Mouse (Mus musculus): ENCODE results near the gene Cacul1. TPM values are rescaled to one million over a fixed set of nuclear protein-coding genes. Genes with fewer than 3 reads are reported as not detected.

The Cacul1 gene
- total and polyA plus RNA-seq, 2 experiments from 2014 or later, result 14.4 to 50.3 TPM

DNA sequence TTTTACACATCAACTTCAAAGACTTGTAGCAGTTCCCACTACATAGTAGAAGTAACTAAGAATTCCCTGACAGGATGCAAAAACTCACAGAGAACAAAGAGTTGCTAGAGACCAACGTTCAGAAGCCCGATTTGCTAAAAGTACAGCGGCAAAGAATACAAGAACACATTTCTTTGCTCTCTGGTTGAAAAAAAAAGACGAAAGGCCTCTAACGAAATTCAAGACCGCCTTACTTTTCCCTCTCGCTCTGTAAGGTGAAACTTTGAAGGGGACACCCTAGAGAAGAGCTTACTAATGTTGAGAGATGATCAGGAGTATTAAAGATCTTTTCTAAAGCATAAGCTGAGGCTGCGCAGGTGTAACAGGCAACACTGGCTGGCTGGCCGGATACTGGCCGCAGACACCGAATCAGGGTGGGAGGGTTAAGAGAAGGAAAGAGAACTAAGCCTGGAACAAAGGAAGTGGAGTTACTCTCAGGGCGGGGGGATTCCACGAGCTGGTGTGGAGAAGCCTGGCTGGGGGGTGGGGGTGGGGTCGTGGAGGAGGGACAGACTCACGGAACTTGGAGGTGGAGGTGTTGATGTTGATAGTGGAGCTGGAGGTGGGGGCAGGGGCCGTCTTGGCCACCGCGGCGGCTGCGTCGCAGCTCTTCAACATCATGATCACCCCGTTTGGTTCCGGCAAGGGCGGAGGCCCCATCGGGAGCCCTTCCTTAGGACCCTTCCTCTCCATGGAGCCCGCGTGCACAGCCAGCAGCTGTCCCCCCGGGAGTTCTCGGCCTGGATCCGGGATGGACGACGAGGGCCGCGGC is 849 bp downstream of the Cacul1 start:
- ATAC-seq (peak; percentile 53), DNase-seq (peak; percentile 35)
- Histone ChIP-seq H3K27ac (ENCODE audit: low read depth, low read length) (peak overlapping the region; percentile 81), H3K9ac (peak overlapping the region; percentile 95), H3K4me1 (ENCODE audit: insufficient read depth) (peaks cover 20% of the 10 kb centered on the region), H3K4me3 (ENCODE audit: low read depth, low read length) (peak overlapping the region; percentile 65), H3K27me3 (ENCODE audit: insufficient read depth, low read length) (no peaks in the 10 kb centered on the region), H3K36me3 (ENCODE audit: insufficient read depth) (no peaks in the 10 kb centered on the region), H3K4me2 (ENCODE audit: low read depth) (peak overlapping the region; percentile 63), H3K9me3 (ENCODE audit: low read length) (no peaks in the 10 kb centered on the region)
- WGBS, result under 1% methylated on average over 34 of the region's 34 CpGs
- no peak for TF ChIP-seq CTCF (IDR thresholded peaks at IDR 0.05; ENCODE audit: low read depth)

DNA sequence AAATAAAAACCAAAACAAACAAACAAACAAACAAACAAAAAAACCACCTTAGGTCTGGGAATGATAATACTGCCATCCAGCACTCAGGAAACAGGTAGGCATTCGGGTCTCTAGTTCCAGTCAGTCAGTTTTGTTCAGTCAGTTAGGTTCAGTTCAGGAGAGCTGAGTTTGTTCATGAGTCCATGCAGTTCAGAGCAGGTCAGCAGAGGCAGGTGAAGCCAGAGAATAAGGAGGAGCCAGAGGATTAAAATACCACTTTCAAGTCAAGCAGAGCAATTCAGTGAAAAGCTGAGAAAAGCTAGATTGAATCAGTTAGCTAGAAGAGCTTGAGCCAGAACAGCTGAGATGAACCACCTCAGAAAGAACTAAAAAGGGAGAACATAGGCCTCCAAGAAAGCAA is 4.1 kb downstream of the Cacul1 start:
- ATAC-seq (no peak), DNase-seq (no peak)
- WGBS, result 80% methylated on average over 1 of the region's 1 CpGs
- H3K36me3 ChIP-seq (ENCODE audit: insufficient read depth), result no peaks in the 10 kb centered on the region; the same call in 1 of the 2 replicates
- no peak overlapping the region for H3K4me3 ChIP-seq (ENCODE audit: low read depth, low read length)
- no peak overlapping the region for H3K27ac ChIP-seq (ENCODE audit: low read depth, low read length)
- H3K9me3 ChIP-seq (ENCODE audit: low read length), result no peaks in the 10 kb centered on the region
- no peaks in the 10 kb centered on the region for H3K27me3 ChIP-seq (ENCODE audit: insufficient read depth, low read length)
- H3K9ac ChIP-seq, result no peak overlapping the region
- TF ChIP-seq CTCF (IDR thresholded peaks at IDR 0.05; ENCODE audit: low read depth), result no peak
- H3K4me1 ChIP-seq (ENCODE audit: insufficient read depth), result peaks cover 26% of the 10 kb centered on the region
- no peak overlapping the region for H3K4me2 ChIP-seq (ENCODE audit: low read depth)

DNA sequence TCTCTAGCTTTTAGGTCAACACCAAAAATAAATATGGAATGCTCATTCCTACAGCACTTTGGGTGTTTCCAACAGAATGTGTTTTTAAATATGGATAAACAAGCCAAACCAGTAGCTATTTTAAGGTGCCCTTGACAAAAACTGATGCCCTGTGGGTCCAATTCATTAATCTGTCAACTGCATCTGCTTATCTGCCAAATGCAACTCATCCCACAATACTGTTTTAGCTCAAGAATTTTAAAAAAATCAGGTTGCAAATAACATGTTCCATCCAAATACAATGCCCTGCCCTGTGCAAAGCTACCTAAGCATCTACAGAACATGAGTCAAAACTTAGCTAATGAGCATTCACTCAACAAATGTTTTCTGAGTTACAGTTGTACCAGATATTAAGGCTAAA is 20.3 kb downstream of the Cacul1 start:
- no peak overlapping the region for H3K27ac ChIP-seq (ENCODE audit: low read depth, low read length)
- H3K9ac ChIP-seq, result no peak overlapping the region
- no peak overlapping the region for H3K4me2 ChIP-seq (ENCODE audit: low read depth)
- no peaks in the 10 kb centered on the region for H3K9me3 ChIP-seq (ENCODE audit: low read length)
- no peaks in the 10 kb centered on the region for H3K27me3 ChIP-seq (ENCODE audit: insufficient read depth, low read length)
- H3K4me1 ChIP-seq (ENCODE audit: insufficient read depth), result no peaks in the 10 kb centered on the region
- H3K4me3 ChIP-seq (ENCODE audit: low read depth, low read length), result no peak overlapping the region
- DNase-seq, result no peak
- TF ChIP-seq CTCF (IDR thresholded peaks at IDR 0.05; ENCODE audit: low read depth), result no peak
- peaks cover 15% of the 10 kb centered on the region; the same call in 1 of the 2 replicates for H3K36me3 ChIP-seq (ENCODE audit: insufficient read depth)
- ATAC-seq, result no peak

DNA sequence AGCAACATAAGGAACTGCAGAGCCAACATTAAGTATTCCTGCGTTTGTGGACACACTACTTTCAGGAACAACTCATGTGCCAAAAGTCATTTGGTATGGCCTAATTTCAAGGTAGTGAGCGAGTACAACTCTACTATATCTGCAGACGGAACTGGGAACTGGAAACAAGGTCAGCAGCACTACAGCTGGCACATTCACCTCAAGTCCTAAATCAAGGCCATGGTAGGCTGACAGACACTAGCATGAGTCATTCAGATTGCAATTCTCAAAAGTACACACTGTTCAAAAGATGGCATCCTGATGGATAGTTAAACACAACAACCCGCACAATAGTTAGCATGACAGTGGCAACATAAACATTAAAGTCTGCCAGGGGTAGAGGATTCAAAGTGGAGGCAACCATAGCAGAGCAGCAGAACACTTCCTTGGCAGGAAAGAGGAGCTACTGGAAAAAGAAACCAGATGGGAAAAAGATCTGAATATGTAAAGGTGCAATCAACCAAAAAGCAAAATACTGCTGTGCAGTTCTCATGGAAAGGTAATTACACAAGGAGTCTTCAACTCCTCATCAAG is 25.9 kb downstream of the Cacul1 start:
- ATAC-seq (no peak), DNase-seq (no peak)
- Histone ChIP-seq H3K4me1 (ENCODE audit: insufficient read depth) (no peaks in the 10 kb centered on the region), H3K27ac (ENCODE audit: low read depth, low read length) (no peak overlapping the region), H3K4me2 (ENCODE audit: low read depth) (no peak overlapping the region), H3K27me3 (ENCODE audit: insufficient read depth, low read length) (no peaks in the 10 kb centered on the region), H3K9me3 (ENCODE audit: low read length) (no peaks in the 10 kb centered on the region), H3K36me3 (ENCODE audit: insufficient read depth) (peaks cover 18% of the 10 kb centered on the region), H3K4me3 (ENCODE audit: low read depth, low read length) (no peak overlapping the region), H3K9ac (no peak overlapping the region)
- TF ChIP-seq CTCF (IDR thresholded peaks at IDR 0.05; ENCODE audit: low read depth), result no peak
- WGBS, result 62% methylated on average over 4 of the region's 4 CpGs

DNA sequence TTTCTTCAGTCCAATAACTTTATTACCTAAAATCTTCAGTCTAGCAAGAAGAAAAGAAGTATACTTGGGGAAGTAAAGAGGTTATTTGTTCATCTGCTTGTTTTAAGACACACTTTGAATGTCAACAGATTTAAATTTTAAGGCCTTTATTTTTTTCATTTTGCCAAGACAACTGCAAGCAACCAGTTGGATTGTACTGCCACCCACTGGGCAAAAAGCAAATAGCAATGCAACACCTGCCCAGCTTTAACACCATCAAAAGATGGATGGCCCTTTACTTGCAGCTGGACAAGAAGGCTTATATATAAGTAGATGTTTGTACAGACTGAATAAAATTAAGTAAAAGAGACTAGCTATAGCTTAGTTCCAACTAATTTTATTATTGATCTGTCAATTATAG is 27.3 kb downstream of the Cacul1 start:
- Histone ChIP-seq H3K27me3 (ENCODE audit: insufficient read depth, low read length) (no peaks in the 10 kb centered on the region), H3K4me1 (ENCODE audit: insufficient read depth) (no peaks in the 10 kb centered on the region), H3K9ac (no peak overlapping the region), H3K4me2 (ENCODE audit: low read depth) (no peak overlapping the region), H3K9me3 (ENCODE audit: low read length) (no peaks in the 10 kb centered on the region), H3K4me3 (ENCODE audit: low read depth, low read length) (no peak overlapping the region), H3K27ac (ENCODE audit: low read depth, low read length) (no peak overlapping the region), H3K36me3 (ENCODE audit: insufficient read depth) (peaks cover 14% of the 10 kb centered on the region; the same call in 1 of the 2 replicates)
- peak; percentile 79 for TF ChIP-seq CTCF (IDR thresholded peaks at IDR 0.05; ENCODE audit: low read depth)
- DNase-seq (peak; percentile 71), ATAC-seq (no peak)

DNA sequence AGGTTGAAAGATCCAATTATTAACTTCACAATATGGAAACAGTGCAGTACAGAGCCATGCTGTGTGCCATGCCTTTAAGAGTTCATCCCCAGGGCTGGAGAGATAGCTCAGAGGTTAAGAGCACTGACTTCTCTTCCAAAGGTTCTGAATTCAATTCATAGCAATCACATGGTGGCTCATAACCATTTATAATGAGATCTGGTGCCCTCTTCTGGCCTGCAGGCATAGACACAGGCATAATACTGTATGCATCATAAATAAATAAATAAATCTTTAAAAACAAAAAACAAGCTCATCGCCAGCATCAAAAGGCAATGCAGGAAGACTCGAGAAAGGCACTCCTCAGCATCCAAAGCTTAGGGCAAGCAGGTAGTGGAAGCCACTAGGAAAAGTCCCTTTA is 37.5 kb downstream of the Cacul1 start:
- Histone ChIP-seq H3K4me1 (ENCODE audit: insufficient read depth) (no peaks in the 10 kb centered on the region), H3K36me3 (ENCODE audit: insufficient read depth) (peaks cover 12% of the 10 kb centered on the region), H3K4me2 (ENCODE audit: low read depth) (no peak overlapping the region), H3K27ac (ENCODE audit: low read depth, low read length) (no peak overlapping the region), H3K27me3 (ENCODE audit: insufficient read depth, low read length) (no peaks in the 10 kb centered on the region), H3K4me3 (ENCODE audit: low read depth, low read length) (no peak overlapping the region), H3K9me3 (ENCODE audit: low read length) (no peaks in the 10 kb centered on the region), H3K9ac (no peak overlapping the region)
- no peak for ATAC-seq
- peak; percentile 47; the same call in 1 of the 2 replicates for TF ChIP-seq CTCF (IDR thresholded peaks at IDR 0.05; ENCODE audit: low read depth)
- WGBS, result 67% methylated on average over 2 of the region's 2 CpGs
- DNase-seq, result no peak

DNA sequence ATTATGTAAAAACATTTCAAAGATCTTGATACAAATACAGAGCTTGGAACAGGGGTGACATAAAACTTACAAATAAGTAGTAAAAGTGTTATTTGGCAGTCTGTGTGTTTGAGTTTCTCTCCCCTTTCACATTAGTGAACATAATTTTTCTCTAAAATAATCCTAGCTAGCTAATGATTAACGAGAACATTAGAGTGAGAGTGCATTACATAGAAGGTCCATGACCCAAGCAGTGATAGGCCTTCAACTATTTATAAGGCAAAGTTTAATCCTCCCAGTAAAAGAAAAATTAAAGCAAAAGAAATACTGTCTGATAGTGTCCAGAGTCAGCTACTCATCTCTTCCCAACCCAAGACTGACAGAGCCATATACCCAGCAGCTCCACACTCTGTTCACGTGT is 48.9 kb downstream of the Cacul1 start:
- Histone ChIP-seq H3K4me1 (ENCODE audit: insufficient read depth) (no peaks in the 10 kb centered on the region), H3K27me3 (ENCODE audit: insufficient read depth, low read length) (no peaks in the 10 kb centered on the region), H3K4me2 (ENCODE audit: low read depth) (no peak overlapping the region), H3K9me3 (ENCODE audit: low read length) (no peaks in the 10 kb centered on the region), H3K4me3 (ENCODE audit: low read depth, low read length) (no peak overlapping the region), H3K36me3 (ENCODE audit: insufficient read depth) (peaks cover 17% of the 10 kb centered on the region), H3K27ac (ENCODE audit: low read depth, low read length) (no peak overlapping the region), H3K9ac (no peak overlapping the region)
- 97% methylated on average over 2 of the region's 2 CpGs for WGBS
- no peak for TF ChIP-seq CTCF (IDR thresholded peaks at IDR 0.05; ENCODE audit: low read depth)
- no peak for DNase-seq
- no peak for ATAC-seq
